Mouse (Mus musculus) layer of hippocampus, postnatal 14 days (tissue): Measurements from ENCODE around the gene Il19. TPM values are rescaled to one million over a fixed set of nuclear protein-coding genes. Genes with fewer than 3 reads are reported as not detected.

Source experiments
- DNase-seq, 2 experiments: peaks; one replicate each; pipeline ENCODE4 v3.0.0; 2021 to 2022; ENCODE audit warnings: low spot score in 2 of 2, mixed read lengths in 1 of 2
- long read RNA-seq, 2 experiments: library from polyadenylated mRNA; stranded (forward); transcript quantifications; one replicate each; pipeline ENCODE4 v2.0.0; 2021
- total RNA-seq, 2 experiments: library from RNA; stranded (reverse); gene quantifications; 2 replicates each; pipeline ENCODE4 v1.2.3; 2021

The Il19 gene
- total RNA-seq, result not detected
- long read RNA-seq, experiment 1, result 0 reads
- long read RNA-seq, experiment 2, result 0 reads

DNA sequence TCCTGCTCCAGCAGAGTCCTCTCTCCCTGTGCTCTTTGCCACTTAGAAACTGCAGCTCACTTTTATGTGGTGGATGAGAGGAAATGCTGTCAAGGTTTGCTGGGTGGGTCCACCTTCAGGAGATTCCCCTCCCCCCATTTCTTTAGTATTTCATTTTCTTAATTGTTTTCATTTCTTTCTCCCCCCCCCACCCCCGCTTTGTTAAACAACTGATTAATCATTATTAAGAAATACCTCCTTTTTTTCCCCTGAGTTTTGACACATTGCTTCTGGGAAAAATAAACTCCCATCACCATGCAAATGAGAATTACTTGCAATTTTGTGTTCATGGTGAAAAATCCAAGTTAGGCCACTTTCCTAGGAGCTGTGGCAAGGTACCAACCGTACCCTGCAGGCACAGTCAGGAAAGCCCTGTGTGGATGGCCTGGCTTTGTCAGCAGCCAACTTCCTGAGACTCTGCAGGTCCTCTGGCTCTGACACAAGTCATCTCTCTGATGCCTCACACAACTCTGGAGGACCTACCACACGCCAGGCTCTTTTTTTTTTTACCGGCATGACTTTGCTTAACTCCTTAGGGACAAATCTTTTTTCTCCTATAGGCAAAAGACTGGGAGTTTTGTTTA, at the start of gene Il19:
Gene Il19 (minus strand): TSS at position 51 of the 623 bp plus-strand sequence.
- DNase-seq, result no peak

- no peak for DNase-seq
Measured at GRCm38 (mm10) chr1:130989331-130989730, 49.4 kb upstream of the Il19 start.

DNA sequence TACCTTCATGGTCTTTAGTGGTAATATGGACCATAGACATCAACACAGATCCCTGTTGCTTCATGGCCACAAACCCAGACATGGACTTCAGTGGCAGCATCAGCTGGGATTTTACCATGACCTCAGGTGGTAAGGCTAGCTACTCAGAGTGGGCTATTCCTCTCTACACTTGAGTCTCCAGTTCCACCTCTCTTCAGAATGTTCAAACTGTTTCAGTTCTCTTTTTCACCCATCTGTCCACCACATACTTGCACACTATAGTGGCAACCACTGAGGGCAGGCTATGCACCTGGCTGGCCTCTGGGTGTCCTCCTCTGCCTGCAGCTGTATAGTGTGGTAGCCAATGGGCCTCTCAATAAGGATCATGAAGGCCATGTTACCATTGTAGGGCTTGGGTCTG, 47.5 kb upstream of the Il19 start:
- DNase-seq, result no peak

GRCm38 (mm10) chr1:130987001-130987400, 47.1 kb upstream of the Il19 start:
- DNase-seq, result no peak

DNA sequence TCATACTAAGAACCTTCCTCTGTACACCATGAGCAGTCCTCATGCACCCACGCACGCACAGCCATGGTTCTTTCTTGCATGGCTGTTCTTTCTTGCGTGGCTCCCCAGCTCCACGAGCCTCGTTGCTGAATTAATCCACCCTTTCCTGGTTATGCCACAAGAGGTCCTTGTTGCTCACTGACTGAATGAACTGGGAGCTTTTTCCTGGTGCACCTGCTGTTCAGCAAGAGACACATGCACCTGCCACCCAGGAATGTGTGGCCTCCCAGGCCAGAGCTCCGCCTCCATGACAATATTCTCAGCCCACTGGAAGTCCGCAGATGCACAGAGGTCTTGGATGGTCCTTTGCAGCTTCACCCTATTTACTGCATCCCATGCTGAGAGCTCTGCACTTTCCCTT, 44.5 kb upstream of the Il19 start:
- no peak for DNase-seq

- DNase-seq, result peak in 1 of 2 experiments; percentile 43
Measured at GRCm38 (mm10) chr1:130979455-130979854, 39.5 kb upstream of the Il19 start.

GRCm38 (mm10) chr1:130963891-130964290, 24.0 kb upstream of the Il19 start:
- DNase-seq, result no peak

DNA sequence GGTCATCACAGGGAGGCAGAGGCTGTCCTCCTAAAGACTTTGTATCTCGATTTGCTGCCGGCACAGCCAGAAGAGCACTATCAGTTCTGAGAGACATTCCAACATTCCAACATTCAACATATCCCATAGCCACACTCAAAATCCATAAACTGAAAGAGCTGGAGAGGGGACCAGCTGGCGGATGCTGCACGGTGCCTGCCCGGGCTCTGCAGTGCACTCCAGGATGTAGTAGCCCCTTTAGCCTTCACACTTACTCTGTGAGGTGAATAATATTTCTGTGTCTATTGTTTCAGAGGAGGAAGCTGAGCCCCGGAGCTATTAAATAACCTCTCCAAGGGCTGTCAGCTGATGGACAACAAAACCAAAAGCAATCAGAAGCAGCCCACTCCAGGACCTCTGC, 7.0 kb upstream of the Il19 start:
- DNase-seq, result no peak

DNA sequence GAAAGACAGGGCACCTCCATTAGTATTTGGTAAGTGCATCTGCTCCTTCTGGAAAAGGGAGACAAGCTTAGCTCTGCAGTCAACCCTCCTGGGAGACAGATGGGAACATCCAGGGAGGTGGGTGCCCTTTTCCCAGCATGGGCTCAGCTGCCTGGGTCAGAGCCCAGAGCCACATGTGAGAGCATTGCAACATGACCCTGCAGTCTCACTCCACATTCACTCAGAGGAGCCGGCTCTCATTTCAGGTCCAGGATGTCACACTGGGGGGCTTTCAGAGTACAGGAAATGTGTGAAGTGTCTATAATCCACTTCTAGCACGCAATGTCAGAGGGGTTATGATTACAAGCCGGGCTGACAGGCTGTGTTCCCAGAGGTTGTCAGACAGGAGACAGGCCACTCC, 1.9 kb upstream of the Il19 start:
- DNase-seq, result no peak

DNA sequence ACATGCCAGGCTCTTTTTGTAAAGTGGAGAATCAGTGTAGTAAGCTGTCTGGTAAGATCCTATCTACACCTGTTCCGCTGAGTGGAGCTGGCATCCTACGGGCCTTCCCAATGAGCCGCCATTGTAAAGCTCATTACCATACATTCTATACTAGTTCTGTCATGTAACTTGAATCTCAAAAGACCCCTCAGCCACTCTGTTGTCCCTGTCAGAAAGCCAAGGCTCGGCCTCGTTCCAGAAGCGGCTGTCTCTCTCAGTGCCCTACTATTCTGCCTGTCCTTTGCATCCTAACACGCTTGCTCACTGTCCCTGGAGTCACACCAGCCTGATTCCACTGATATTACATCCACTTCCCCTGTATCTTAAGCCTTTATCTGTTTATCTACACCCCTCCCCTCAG, 1.7 kb downstream of the Il19 start:
- DNase-seq, result no peak

DNA sequence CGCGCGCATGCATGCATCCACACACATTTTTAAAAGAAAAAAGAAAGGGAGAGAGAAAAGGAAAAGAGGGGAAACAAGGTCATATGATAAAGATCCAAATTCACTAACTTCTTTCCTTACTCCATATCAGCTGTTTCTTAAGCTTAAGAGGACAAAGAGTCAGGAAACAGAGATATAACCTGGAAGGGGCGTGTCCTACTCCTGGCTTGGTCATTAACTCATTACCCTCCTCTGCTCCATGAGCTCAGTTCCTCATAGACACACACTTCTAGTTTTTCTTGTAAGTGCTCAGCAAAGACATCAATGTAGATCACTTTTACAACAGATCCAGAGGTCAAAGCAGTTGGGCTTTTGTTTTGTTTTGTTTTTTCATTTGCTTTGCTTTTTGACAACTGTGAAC, 2.7 kb downstream of the Il19 start:
- DNase-seq, result no peak

DNA sequence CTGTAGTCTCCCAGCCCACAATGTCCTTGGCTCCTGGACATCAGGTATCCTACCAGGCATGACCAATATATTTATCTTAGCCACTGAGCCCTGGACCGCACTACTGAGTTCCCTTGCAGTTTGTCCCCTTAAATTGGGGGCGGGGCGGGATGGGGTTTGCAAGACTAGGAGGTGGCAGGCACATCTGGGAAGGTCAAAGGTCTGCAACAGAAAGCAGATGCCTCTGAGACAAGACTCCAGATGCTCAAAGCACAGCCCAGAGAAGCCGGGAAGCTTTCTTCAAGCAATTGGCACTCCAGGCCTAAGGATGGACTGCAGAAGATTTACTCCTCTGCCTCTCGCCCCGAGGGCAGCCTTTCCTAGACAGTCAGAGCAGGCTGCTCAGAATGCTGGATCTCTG, 3.6 kb downstream of the Il19 start:
- DNase-seq, result no peak

DNA sequence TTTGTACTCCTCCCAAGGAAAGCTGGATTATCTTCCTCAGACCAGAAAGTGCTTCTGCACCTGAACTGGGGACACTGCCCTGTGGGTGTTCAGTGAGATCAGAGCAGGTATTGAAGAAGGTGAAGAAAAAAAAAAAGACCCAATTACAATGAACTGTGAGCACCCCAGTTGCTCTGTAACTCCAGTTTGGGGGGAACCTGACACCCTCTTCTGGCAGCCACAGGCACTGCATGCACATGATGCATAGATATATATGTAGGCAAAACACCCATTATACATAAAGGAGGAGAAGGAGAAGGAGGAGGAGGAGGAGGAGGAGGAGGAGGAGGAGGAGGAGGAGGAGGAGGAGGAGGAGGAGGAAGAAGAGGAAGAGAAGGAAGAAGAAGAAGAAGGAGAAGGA, 13.4 kb downstream of the Il19 start:
- no peak for DNase-seq

DNA sequence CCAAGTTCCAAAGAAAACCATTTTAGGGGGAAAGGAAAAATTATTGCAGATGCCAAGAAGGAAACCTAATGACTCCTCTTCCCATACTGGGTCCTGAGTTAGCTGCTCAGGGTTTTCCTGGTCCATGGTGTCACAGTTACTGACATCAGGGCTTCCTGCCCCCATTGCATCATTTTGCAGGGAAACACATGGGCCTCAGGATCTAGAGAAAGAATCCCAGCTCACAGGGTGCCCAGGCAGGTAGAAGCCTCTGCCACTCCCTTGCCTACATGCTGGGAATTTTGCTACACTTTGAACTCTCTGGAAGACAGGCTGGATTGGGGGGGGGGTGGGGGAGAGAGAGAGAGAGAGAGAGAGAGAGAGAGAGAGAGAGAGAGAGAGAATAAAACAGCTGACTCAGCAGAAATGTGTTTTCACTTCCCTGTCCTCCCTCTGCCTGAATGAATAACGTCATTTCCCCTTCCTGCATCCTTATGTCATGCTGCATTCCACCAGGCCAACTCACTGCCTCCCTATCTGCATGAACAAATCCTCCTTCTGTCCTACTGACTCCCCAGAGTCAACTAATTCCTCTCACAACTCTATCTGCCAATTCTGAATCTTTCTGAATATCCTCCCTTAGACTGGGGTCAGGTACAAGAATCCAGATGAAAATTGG, 21.5 kb downstream of the Il19 start:
- no peak for DNase-seq

GRCm38 (mm10) chr1:130911401-130912010, 28.4 kb downstream of the Il19 start, which contains the start of gene Il20:
TSS of gene Il20 (minus strand) at chr1:130911451.
- DNase-seq, result no peak

DNA sequence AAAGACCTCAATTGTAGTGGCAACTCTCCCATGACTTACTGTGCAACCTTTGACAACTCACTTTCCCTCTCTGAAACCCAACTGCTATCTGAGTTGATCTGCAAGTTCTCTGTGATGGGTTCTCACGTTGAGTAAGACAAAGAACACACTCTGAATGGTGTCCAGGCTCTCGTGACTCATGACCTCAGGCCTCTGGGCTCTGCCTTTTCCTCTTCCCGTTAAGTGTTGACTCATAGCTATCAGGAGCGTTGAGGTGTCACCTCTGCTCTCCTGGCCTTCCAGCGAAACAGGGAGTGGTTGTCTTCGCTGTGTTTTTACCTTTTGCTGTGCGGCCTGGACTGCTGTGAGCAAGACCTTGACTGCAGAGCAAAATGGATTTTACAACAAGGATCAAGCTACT, 37.4 kb downstream of the Il19 start:
- DNase-seq, result no peak

DNA sequence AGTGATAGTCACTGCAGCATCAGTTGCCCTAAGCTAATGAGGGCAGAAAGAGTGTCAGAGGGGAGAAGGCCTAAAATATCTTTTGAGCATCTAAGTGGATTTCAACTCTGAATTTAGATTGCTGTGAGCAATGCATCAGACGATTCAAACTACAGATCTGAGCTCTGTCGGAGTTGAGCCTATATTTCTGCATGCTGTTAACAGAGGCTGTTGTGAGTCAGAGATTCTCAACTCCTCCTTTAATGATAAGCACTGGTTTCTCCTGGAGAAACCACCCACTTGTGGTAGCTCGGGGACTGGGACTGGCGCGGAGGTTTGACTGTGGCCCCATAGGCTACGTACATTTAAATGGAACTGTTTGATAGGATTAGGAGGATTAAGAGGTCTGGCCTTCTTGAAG, 45.4 kb downstream of the Il19 start:
- no peak for DNase-seq

DNA sequence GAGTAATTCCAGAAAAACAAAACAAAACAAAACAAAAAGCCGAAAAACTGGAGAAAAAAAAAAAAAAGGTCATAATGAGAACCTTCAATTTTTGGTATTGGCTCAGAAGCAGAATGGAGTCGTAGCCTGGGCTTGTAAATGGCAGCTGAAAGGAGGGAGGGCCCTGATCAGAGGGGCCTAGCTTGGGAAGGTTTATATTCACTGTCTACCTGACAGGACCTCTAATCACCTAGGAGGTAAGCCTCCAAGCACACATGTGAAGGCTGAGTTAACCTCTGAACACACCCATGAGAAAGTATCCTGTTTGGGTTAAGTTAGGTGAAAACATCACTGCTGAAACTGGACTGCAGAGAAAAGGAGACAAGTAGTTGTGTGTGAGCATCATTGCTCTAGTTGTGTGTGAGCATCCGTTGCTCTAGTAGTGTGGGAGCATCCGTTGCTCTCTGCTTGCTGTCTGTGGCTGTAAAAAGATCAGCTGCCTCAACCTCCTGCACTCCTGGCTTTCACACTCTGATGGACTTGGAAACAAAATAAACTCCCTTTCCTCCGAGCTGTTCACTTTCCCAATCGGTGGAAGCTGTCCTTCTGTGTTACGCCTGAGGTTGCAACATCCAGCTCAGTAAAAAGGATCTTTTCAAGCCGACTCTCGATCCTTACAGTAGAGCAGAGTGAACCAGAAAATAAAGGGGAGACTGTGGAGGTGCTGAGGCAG, 46.4 kb downstream of the Il19 start:
- no peak for DNase-seq

- DNase-seq, result no peak
Measured at GRCm38 (mm10) chr1:130892446-130892845, 47.5 kb downstream of the Il19 start.

DNA sequence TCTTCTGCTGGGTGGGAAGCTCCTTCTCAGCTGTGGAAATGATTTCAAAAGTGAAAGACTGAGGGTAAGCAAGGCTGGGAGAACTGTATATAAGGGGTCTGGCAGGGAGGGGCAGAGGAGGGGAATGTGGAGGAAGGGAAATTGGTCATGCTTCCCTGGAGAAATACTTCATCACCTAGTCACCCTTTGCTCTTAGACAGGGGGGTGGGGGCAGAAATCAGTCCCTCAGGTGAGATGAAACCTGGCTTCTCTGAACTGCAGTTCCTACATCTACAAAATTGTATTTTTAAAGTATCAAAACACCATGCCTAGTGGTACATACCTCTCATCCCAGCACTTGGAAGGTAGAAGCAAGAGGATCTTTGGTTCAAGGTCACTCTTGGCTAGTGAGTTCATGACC, 52.6 kb downstream of the Il19 start, which contains the start of gene Il24:
Gene Il24 (minus strand): TSS at position 101 of the 400 bp plus-strand sequence.
- DNase-seq, result no peak

DNA sequence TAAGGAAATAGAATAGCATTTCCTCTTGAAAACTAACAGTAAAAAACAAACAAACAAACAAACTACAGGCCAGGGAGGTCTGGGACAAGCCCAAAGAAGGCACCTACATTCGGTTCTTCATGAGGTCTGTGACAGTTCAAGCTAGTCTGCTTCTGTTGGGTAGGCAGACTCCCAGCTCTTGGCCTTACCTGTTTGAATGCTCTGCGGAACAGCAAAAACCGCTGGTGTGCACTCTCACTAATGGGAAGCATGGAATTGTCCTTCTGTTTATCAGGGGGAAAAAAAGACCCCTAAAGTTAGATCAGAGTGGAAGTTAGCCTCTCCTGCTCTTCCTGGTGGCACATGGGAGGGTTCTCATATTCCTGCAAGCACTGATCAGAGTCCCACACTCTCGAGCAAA, 56.8 kb downstream of the Il19 start:
- DNase-seq, result no peak
